Mouse (Mus musculus) liver, adult 2 months (tissue): ENCODE measurements around the gene Ankrd6.

Experiments used
- CTCF ChIP-seq: fragments of 200-500 bp; IDR thresholded peaks from 2 replicates; pipeline ENCODE4 v1.5.1; 2011; ENCODE audit warnings: low read depth, low read length, control low read depth
- POLR2A ChIP-seq: fragments of 200-500 bp; IDR thresholded peaks from 2 replicates; pipeline ENCODE4 v1.6.1; 2011; ENCODE audit warnings: low read length, control low read depth; ENCODE audit not compliant: insufficient read depth; ENCODE audit errors: extremely low read depth

DNA sequence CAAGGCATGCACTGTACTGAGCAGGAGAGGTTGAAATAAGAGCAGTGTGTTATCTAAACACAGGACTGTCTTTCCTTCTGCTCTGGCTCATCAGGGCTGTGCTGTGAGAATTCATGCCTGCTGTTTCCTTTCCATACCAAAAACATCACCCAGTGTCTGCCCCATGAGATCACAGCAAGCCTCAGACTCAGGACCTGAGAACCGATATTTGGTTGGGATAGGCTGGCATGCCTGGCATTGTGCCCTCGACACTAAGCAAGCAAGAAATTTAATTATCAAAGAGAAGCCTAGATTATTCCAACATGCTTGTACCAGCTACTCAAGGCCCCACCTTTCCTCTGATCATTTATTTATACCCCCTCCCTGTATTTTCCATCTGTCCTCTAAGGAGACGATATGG lies 116.1 kb downstream of the Ankrd6 start:
- TF ChIP-seq CTCF, result no peak
- no peak for TF ChIP-seq POLR2A
